Mouse (Mus musculus) Patski (cell line): Measurements from ENCODE around the gene Dennd4b. TPM values are rescaled to one million over a fixed set of nuclear protein-coding genes. Genes with fewer than 3 reads are reported as not detected.

Experiments
- ATAC-seq: fragments of 100-300 bp; one replicate; pipeline ENCODE4 v1.8.0; 2021
- CTCF ChIA-PET: fragments of 350-600 bp; sonication (Branson Sonifier 250); formaldehyde crosslinking; loops from one replicate; lab custom pipeline; 2022; ENCODE audit warnings: inconsistent platforms; lab: Charles Lee
- POLR2A ChIA-PET: fragments of 350-600 bp; sonication (Branson Sonifier 250); formaldehyde crosslinking; loops from one replicate; lab custom pipeline; 2022; ENCODE audit warnings: antibody characterized with exemption, inconsistent platforms; lab: Charles Lee
- DNase-seq: peaks from one replicate; pipeline ENCODE4 v3.0.0-alpha.2; 2011; ENCODE audit warnings: low read depth, low spot score
- H3K27me3 ChIP-seq: fragments of 371-371 bp; one replicate; pipeline ENCODE4 v1.5.1; 2021
- CTCF ChIP-seq: fragments of 100-300 bp; IDR thresholded peaks from one replicate; pipeline ENCODE4 v1.5.1; 2021
- in situ Hi-C: fragments of 300-500 bp; cut with MboI; formaldehyde crosslinking; loops from 3 replicates; pipeline ENCODE4 v1.11.1; 2018; ENCODE audit warnings: low pct_unique_long_range_greater_than_20kb, mixed read lengths
- polyA plus RNA-seq: library from polyadenylated mRNA; unstranded; gene quantifications from one replicate; pipeline ENCODE4 v1.2.3, GENCODE M21; 2021

Dennd4b gene
- polyA plus RNA-seq, 1 experiment from 2014 or later = 14.1 TPM

DNA sequence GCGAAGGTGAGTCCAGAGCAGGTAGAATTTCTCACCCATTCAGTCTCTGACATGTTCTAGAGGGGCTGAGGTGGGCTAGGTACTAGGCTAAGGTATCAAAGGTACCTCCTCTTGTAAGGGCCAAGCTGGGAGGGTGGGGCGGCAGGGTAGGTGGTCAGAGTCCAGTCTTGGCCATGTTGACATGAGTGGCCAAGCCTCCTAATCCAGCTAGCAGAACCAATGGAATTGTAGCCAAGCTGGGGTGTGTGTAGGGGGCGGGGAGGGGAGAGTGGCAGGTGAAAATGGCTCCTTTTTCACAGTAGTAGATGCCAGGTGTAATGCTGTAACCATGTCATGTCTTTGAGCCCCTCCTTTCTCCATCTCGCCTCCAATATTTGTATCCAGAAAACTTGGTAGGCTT, 6.5 kb upstream of the Dennd4b start:
- no peak for DNase-seq
- TF ChIP-seq CTCF = no peak
- ChIA-PET CTCF (no interaction called here), POLR2A (no interaction called here)
- in situ Hi-C loops = loop anchor here (5.0 kb wide), 1 partner anchor 36 kb away; no protein-coding TSS in a partner anchor
- H3K27me3 ChIP-seq = no peaks in the 10 kb centered on the region
- no peak for ATAC-seq

- in situ Hi-C loops = loop anchor here (10.0 kb wide), 1 partner anchor 202 kb away; the partner anchor contains the start of gene Npr1
- H3K27me3 ChIP-seq = no peaks in the 10 kb centered on the region
- POLR2A ChIA-PET = no interaction called here
- ATAC-seq (no peak), DNase-seq (no peak)
- CTCF ChIA-PET = no interaction called here
- no peak for TF ChIP-seq CTCF
These were observed 1.7 kb upstream of the Dennd4b start for GRCm38 (mm10) chr3:90263121-90263771.

- no peak for DNase-seq
- in situ Hi-C loops = loop anchor here (10.0 kb wide), 1 partner anchor 200 kb away; the partner anchor contains the start of gene Npr1
- TF ChIP-seq CTCF = no peak
- POLR2A ChIA-PET = interaction anchor here (1.1 kb wide), 1 partner anchor 28 kb away, joined by 4 read pairs; the partner anchor contains the start of gene Gatad2b
- ATAC-seq = no peak
- CTCF ChIA-PET = interaction anchor here (3.0 kb wide), 1 partner anchor 109 kb away, joined by 13 read pairs; no protein-coding TSS in a partner anchor
- no peaks in the 10 kb centered on the region for H3K27me3 ChIP-seq
These were observed 325 bp upstream of the Dennd4b start for GRCm38 (mm10) chr3:90264687-90265033.

- DNase-seq (no peak), ATAC-seq (no peak)
- ChIA-PET CTCF (interaction anchor here (1.1 to 3.0 kb wide), 11 partner anchors 9 to 129 kb away, joined by 3 to 13 read pairs (median 6); partner anchors contain the start of gene Slc39a1), POLR2A (interaction anchor here (0.9 to 1.8 kb wide), 6 partner anchors 11 to 108 kb away, joined by 3 to 7 read pairs (median 4); partner anchors contain the start of gene Slc39a1)
- no peak for TF ChIP-seq CTCF
- in situ Hi-C loops = loop anchor here (10.0 kb wide), 1 partner anchor 199 kb away; the partner anchor contains the start of gene Npr1
- H3K27me3 ChIP-seq = no peaks in the 10 kb centered on the region
These were observed 1.2 kb downstream of the Dennd4b start for GRCm38 (mm10) chr3:90265932-90266741.

- in situ Hi-C loops = loop anchor here (10.0 kb wide), 1 partner anchor 198 kb away; the partner anchor contains the start of gene Npr1
- ATAC-seq (no peak), DNase-seq (no peak)
- TF ChIP-seq CTCF = no peak
- POLR2A ChIA-PET = interaction anchor here (0.6 to 1.8 kb wide), 4 partner anchors 16 to 159 kb away, joined by 3 to 7 read pairs (median 4); no protein-coding TSS in a partner anchor
- H3K27me3 ChIP-seq = no peaks in the 10 kb centered on the region
- CTCF ChIA-PET = interaction anchor here (0.9 to 3.0 kb wide), 8 partner anchors 10 to 111 kb away, joined by 3 to 13 read pairs (median 6); partner anchors contain the start of genes Gatad2b and Slc39a1
These were observed 2.2 kb downstream of the Dennd4b start for GRCm38 (mm10) chr3:90266901-90267775.

DNA sequence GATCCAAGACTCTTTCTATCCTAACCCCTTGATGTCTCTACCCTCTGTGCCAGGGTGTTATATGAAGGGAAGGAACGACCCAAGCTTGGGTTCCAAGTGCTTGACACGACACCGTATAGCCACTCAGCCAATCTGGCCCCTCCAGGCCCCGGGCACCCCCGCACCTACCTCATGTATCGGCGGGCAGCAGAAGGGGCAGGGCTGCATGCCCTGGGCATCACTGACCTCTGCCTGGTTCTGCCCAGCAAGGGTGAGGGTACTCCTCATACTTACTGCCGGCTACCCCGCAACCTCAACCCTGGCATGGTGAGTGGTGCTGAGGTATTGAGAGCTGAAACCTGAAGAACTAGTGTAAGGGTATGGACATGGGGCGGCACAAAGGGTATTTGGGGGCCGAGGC, 3.2 kb downstream of the Dennd4b start:
- no peak for DNase-seq
- no peak for TF ChIP-seq CTCF
- in situ Hi-C loops = loop anchor here (10.0 kb wide), 1 partner anchor 197 kb away; the partner anchor contains the start of gene Npr1
- ChIA-PET CTCF (interaction anchor here (1.2 to 2.2 kb wide), 3 partner anchors 13 to 25 kb away, joined by 5 to 9 read pairs (median 6); partner anchors contain the start of gene Gatad2b), POLR2A (interaction anchor here (0.7 kb wide), 1 partner anchor 17 kb away, joined by 5 read pairs; no protein-coding TSS in a partner anchor)
- ATAC-seq = no peak
- H3K27me3 ChIP-seq = no peaks in the 10 kb centered on the region

GRCm38 (mm10) chr3:90268971-90269370, 4.0 kb downstream of the Dennd4b start:
- no peak for TF ChIP-seq CTCF
- no peaks in the 10 kb centered on the region for H3K27me3 ChIP-seq
- ChIA-PET POLR2A (no interaction called here), CTCF (interaction anchor here (1.0 kb wide), 1 partner anchor 14 kb away, joined by 3 read pairs; no protein-coding TSS in a partner anchor)
- DNase-seq (no peak), ATAC-seq (no peak)
- in situ Hi-C loops = loop anchor here (10.0 kb wide), 1 partner anchor 196 kb away; the partner anchor contains the start of gene Npr1

DNA sequence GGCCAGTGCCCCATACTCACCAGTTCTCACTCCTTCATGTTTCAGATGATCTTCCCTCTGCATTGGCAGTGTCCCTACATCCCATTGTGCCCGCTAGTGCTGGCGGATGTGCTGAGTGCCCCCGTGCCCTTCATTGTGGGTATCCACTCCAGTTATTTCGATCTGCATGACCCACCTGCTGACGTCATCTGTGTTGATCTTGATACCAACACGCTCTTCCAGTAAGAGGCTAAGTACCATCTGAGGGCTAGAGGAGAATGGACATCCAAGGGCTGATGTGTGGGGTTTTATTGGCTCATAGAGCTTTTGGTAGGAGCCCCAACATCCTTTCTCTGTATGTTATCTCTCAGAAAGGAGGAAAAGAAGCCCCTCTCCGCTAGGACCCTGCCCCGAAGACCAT, 5.8 kb downstream of the Dennd4b start:
- no peak for TF ChIP-seq CTCF
- ChIA-PET POLR2A (no interaction called here), CTCF (interaction anchor here (0.9 to 1.3 kb wide), 3 partner anchors 12 to 103 kb away, joined by 3 read pairs; no protein-coding TSS in a partner anchor)
- no peak for DNase-seq
- no peak for ATAC-seq
- H3K27me3 ChIP-seq = no peaks in the 10 kb centered on the region
- in situ Hi-C loops = no loop called here

DNA sequence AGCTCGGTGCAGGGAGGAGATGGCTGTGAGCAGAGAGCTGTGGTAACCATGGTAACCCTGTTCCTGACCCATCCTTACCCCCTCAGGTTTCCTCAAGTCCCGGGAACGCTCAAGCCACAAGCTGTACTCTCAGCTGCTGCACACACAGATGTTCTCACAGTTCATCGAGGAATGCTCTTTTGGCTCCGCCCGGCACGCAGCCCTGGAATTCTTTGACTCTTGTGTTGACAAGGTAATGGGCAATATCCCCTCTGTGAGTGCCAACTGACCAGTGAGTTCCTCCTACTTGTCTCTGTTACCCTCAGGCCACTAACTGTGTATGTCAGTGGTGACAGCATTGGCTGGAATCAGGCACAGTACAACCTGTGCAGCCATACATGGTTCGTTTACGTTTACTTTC, 7.2 kb downstream of the Dennd4b start:
- in situ Hi-C loops = no loop called here
- no peak for ATAC-seq
- DNase-seq = no peak
- ChIA-PET POLR2A (interaction anchor here (0.5 to 1.5 kb wide), 3 partner anchors 20 to 95 kb away, joined by 3 to 6 read pairs (median 5); partner anchors contain the start of gene Gatad2b), CTCF (interaction anchor here (1.8 kb wide), 1 partner anchor 11 kb away, joined by 5 read pairs; no protein-coding TSS in a partner anchor)
- H3K27me3 ChIP-seq = no peaks in the 10 kb centered on the region
- no peak for TF ChIP-seq CTCF
